Mouse (Mus musculus): ENCODE measurements around the gene Rtl10. TPM values are rescaled to one million over a fixed set of nuclear protein-coding genes. Genes with fewer than 3 reads are reported as not detected.

Gene Rtl10
- 1.5 TPM in 1 of 2 replicates, not detected in the other for polyA plus RNA-seq (2011; ENCODE audit: insufficient read depth, insufficient read length, low replicate concordance, missing spikeins)

DNA sequence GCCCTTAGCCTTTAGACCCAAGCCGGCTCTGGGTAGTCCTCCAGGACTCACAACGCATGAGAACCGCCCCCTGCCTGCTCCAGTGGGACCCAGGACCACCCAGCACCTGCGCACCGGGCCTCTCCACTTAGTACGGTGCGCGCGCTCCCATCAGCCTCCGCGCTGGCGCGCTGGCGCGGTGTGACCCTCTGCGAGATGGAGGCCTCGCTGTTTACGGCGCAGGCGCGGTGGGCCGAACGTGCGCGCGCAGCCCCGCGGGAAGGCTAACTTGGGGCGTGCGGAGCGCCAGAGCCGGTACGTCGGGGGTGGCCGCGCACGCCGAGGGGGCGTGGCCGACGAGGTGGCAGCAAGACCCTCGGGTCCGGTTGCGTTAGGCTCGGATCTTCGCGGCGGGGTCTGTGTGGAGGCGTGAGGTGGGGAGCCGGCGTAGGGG lies at the start of gene Rtl10, which contains the start of gene Gnb1l:
TSS of gene Rtl10 (plus strand) at position 344 of the 433 bp plus-strand sequence.
TSS of gene Gnb1l (plus strand) at position 156 of the 433 bp plus-strand sequence.
- 2% methylated on average over 51 of the region's 51 CpGs for WGBS
- H3K27ac ChIP-seq (ENCODE audit: control insufficient read depth, insufficient read depth, low read depth, low read length, poor library complexity): peak within 1 kb of the TSS; percentile 76
- TF ChIP-seq CTCF (IDR thresholded peaks at IDR 0.05; ENCODE audit: control insufficient read depth, insufficient read depth, low read length): no peak
- peak; percentile 95 for TF ChIP-seq POLR2A (IDR thresholded peaks at IDR 0.05; ENCODE audit: borderline replicate concordance, control insufficient read depth, low read depth, low read length)
- H3K4me1 ChIP-seq (ENCODE audit: control insufficient read depth, insufficient read depth, low read length): peaks cover 4% of the 10 kb centered on the region; the same call in 1 of the 2 replicates
- H3K4me3 ChIP-seq (replicated peaks; ENCODE audit: control insufficient read depth, low read depth, low read length): peak within 1 kb of the TSS; percentile 70

DNA sequence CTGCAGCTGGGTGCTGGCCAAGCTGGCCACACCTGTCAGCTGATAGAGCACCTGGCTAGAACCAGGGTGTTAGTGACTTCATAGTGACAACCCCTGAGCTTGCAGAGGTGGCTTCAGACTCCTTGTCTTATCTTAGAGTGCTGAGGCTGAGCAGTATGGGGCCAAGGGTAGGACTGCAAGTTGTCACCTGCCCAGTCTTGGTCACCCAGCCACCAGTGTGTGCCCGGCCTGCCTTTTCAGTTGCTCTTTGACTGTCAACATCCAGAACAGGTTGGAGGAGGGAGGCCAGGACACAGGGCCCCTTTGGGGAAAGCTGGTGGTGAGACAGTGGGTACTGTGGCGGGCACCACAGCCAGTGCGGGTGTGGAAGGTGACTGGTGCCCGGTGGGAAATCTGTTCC lies 49.7 kb upstream of the Rtl10 start:
- 89% methylated on average over 4 of the region's 4 CpGs for WGBS
- TF ChIP-seq POLR2A (IDR thresholded peaks at IDR 0.05; ENCODE audit: borderline replicate concordance, control insufficient read depth, low read depth, low read length) (no peak), CTCF (IDR thresholded peaks at IDR 0.05; ENCODE audit: control insufficient read depth, insufficient read depth, low read length) (no peak)
- H3K4me3 ChIP-seq (replicated peaks; ENCODE audit: control insufficient read depth, low read depth, low read length): no peak overlapping the region
- H3K4me1 ChIP-seq (ENCODE audit: control insufficient read depth, insufficient read depth, low read length): no peaks in the 10 kb centered on the region
- H3K27ac ChIP-seq (ENCODE audit: control insufficient read depth, insufficient read depth, low read depth, low read length, poor library complexity): no peak overlapping the region

DNA sequence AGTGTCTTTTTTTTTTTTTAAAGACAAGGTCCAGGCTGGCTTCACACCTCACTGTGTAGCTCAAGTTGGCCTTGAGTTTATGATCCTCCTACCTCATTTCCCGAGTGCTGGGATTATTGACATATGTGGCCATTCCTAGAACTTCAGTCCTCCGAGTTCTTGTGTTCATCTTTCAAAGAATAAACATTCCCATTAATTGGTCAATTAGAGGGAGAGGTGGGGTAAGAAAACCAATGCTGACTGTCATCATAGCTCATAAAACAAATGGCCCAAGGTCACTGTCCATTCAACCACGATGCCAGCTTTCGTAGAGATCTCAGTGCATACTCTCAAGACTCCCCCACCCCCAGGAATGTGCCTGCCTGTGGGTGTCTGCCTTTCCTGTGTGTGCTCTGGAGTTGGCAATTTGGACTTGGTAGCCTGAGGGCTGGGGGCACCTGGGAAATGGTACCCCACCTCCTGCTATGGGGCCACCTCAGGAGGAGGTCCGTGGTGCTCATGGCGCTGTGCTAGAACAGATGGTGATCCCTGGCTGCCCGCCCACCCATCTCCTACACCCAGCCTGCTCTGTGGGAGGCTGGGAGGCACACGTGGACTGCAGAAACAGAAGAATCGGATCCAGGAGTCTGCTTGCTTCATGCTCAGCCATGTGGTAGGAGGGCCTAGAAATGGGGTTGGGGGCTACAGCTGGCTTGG lies 47.1 kb upstream of the Rtl10 start:
- Histone ChIP-seq H3K4me1 (ENCODE audit: control insufficient read depth, insufficient read depth, low read length) (no peaks in the 10 kb centered on the region), H3K4me3 (replicated peaks; ENCODE audit: control insufficient read depth, low read depth, low read length) (no peak overlapping the region), H3K27ac (ENCODE audit: control insufficient read depth, insufficient read depth, low read depth, low read length, poor library complexity) (no peak overlapping the region)
- TF ChIP-seq POLR2A (IDR thresholded peaks at IDR 0.05; ENCODE audit: borderline replicate concordance, control insufficient read depth, low read depth, low read length) (no peak), CTCF (IDR thresholded peaks at IDR 0.05; ENCODE audit: control insufficient read depth, insufficient read depth, low read length) (no peak)
- WGBS: 92% methylated on average over 9 of the region's 9 CpGs

DNA sequence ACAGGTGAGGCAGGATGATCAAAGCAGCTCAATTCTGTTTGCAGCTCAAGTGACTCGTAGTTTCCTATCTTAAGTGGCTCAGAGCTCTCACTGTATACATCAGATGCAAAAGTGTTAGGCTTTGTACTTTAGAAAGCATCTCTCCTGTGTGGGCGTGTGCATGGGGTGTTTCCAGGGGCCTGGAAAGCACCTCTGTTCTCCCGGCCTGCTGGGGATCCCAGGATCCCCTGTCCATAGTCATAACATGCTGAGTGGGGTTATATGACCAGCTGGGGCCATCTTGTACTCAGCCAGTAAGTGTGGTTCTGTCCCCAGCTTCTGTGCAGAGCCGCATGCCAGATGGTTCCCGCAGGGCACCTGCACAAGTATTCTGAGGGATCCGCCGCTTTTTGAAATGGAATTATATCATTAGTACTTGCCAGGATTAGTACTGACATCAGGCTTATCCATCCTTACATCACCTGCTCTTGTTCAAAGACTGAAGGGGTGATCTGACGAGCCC lies 46.3 kb upstream of the Rtl10 start:
- 92% methylated on average over 8 of the region's 8 CpGs for WGBS
- no peaks in the 10 kb centered on the region for H3K4me1 ChIP-seq (ENCODE audit: control insufficient read depth, insufficient read depth, low read length)
- H3K27ac ChIP-seq (ENCODE audit: control insufficient read depth, insufficient read depth, low read depth, low read length, poor library complexity): no peak overlapping the region
- H3K4me3 ChIP-seq (replicated peaks; ENCODE audit: control insufficient read depth, low read depth, low read length): no peak overlapping the region
- TF ChIP-seq CTCF (IDR thresholded peaks at IDR 0.05; ENCODE audit: control insufficient read depth, insufficient read depth, low read length) (no peak), POLR2A (IDR thresholded peaks at IDR 0.05; ENCODE audit: borderline replicate concordance, control insufficient read depth, low read depth, low read length) (no peak)

DNA sequence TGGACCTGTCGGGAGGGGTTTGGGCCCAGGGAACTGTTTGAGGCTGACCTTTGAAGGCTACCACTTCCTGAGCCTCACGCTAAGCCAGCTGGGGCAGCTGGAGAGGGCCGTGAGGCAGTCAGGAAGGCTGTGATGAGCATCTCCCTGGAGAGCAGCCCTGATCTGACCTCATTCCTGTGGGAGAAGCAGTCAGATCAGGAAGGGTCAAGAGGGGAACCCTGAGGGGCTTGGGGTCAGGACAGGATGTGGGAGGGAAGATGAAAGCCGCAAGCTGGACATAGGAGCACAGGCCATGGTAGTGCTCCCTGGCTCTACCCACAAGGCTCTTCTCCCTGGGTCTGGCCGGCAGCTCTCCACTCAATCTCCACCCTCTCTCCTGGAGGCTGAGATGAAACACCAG lies 44.9 kb upstream of the Rtl10 start:
- WGBS: 79% methylated on average over 5 of the region's 5 CpGs
- Histone ChIP-seq H3K27ac (ENCODE audit: control insufficient read depth, insufficient read depth, low read depth, low read length, poor library complexity) (no peak overlapping the region), H3K4me3 (replicated peaks; ENCODE audit: control insufficient read depth, low read depth, low read length) (no peak overlapping the region), H3K4me1 (ENCODE audit: control insufficient read depth, insufficient read depth, low read length) (no peaks in the 10 kb centered on the region)
- no peak for TF ChIP-seq CTCF (IDR thresholded peaks at IDR 0.05; ENCODE audit: control insufficient read depth, insufficient read depth, low read length)
- no peak for TF ChIP-seq POLR2A (IDR thresholded peaks at IDR 0.05; ENCODE audit: borderline replicate concordance, control insufficient read depth, low read depth, low read length)

DNA sequence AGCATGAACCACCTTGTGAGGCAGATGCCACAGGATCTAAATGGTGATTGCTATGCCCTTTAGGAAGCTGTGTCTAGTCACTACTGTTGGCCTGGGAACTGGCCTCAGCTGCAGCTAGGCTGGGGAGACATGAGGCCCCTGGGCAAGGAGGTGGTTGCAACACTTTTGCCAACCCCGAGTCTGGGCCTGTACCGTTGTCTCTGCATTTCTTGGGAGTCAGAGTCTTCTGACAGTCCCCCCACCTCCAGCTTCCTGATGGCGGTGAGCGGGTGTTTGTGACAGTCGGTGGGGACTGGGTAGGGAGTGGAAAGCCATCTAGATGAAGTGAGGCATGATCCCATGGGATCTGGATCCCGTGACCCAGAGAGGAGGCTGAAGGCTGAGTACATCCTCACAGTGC lies 43.3 kb upstream of the Rtl10 start:
- WGBS: 73% methylated on average over 6 of the region's 6 CpGs
- H3K27ac ChIP-seq (ENCODE audit: control insufficient read depth, insufficient read depth, low read depth, low read length, poor library complexity): no peak overlapping the region
- no peak overlapping the region for H3K4me3 ChIP-seq (replicated peaks; ENCODE audit: control insufficient read depth, low read depth, low read length)
- no peak for TF ChIP-seq POLR2A (IDR thresholded peaks at IDR 0.05; ENCODE audit: borderline replicate concordance, control insufficient read depth, low read depth, low read length)
- TF ChIP-seq CTCF (IDR thresholded peaks at IDR 0.05; ENCODE audit: control insufficient read depth, insufficient read depth, low read length): no peak
- peaks cover 1% of the 10 kb centered on the region; the same call in 1 of the 2 replicates for H3K4me1 ChIP-seq (ENCODE audit: control insufficient read depth, insufficient read depth, low read length)

DNA sequence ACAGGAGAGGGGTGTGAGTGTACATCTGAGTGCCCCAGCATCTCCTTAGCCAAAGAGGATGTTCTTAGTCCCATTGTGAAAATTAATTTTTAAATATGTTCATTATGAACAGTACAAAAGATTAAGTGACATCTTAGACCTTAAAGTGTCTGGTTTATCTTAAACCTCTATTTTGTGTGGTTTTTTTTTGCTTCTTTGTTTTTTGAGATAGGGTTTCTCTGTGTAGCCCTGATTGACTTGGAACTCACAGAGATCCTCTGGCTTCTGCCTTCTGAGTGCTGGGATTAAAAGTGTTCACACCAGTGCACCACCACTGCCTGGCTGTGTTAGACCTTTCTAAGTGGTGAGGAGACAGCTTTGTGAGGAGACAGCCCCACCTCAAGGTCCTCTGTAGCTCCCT lies 40.0 kb upstream of the Rtl10 start:
- no peak for TF ChIP-seq POLR2A (IDR thresholded peaks at IDR 0.05; ENCODE audit: borderline replicate concordance, control insufficient read depth, low read depth, low read length)
- TF ChIP-seq CTCF (IDR thresholded peaks at IDR 0.05; ENCODE audit: control insufficient read depth, insufficient read depth, low read length): no peak
- Histone ChIP-seq H3K4me3 (replicated peaks; ENCODE audit: control insufficient read depth, low read depth, low read length) (no peak overlapping the region), H3K4me1 (ENCODE audit: control insufficient read depth, insufficient read depth, low read length) (peaks cover 1% of the 10 kb centered on the region; the same call in 1 of the 2 replicates), H3K27ac (ENCODE audit: control insufficient read depth, insufficient read depth, low read depth, low read length, poor library complexity) (no peak overlapping the region)

DNA sequence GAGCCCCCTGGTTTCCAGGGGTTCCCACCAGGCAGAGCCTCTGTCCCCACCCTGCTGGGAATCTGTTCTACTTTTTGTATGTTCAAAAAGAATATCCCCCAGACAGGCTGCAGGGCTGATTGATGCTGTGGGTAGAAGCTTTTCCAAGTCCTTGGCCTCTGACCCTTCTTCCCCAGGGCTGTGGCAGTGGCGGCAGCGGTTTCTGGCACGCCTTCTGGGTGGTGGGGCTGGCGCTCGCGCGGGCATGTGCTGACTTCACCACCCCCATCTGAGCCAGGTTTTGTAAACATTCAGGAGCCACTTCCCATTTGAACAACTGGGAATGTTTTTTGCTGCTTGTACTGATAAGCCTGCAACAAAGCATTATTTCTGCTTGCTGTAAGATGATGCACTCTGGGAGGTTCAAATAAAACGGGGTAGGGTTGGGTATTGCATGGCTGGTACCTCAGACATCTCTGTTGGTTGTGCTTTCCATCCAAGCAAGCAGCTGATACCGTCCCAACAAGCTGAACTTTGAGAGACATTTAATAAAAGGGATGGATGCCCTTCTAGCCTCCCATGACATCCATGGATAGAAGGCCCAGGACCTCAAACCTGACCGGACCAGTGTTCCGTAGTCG lies 39.3 kb upstream of the Rtl10 start:
- WGBS: 34% methylated on average over 12 of the region's 12 CpGs
- H3K27ac ChIP-seq (ENCODE audit: control insufficient read depth, insufficient read depth, low read depth, low read length, poor library complexity): peak overlapping the region; percentile 47; the same call in 1 of the 2 replicates
- H3K4me1 ChIP-seq (ENCODE audit: control insufficient read depth, insufficient read depth, low read length): peaks cover 1% of the 10 kb centered on the region; the same call in 1 of the 2 replicates
- no peak for TF ChIP-seq POLR2A (IDR thresholded peaks at IDR 0.05; ENCODE audit: borderline replicate concordance, control insufficient read depth, low read depth, low read length)
- TF ChIP-seq CTCF (IDR thresholded peaks at IDR 0.05; ENCODE audit: control insufficient read depth, insufficient read depth, low read length): no peak
- no peak overlapping the region for H3K4me3 ChIP-seq (replicated peaks; ENCODE audit: control insufficient read depth, low read depth, low read length)
